Mouse (Mus musculus): ENCODE measurements around the gene Samd13.

The Samd13 gene

DNA sequence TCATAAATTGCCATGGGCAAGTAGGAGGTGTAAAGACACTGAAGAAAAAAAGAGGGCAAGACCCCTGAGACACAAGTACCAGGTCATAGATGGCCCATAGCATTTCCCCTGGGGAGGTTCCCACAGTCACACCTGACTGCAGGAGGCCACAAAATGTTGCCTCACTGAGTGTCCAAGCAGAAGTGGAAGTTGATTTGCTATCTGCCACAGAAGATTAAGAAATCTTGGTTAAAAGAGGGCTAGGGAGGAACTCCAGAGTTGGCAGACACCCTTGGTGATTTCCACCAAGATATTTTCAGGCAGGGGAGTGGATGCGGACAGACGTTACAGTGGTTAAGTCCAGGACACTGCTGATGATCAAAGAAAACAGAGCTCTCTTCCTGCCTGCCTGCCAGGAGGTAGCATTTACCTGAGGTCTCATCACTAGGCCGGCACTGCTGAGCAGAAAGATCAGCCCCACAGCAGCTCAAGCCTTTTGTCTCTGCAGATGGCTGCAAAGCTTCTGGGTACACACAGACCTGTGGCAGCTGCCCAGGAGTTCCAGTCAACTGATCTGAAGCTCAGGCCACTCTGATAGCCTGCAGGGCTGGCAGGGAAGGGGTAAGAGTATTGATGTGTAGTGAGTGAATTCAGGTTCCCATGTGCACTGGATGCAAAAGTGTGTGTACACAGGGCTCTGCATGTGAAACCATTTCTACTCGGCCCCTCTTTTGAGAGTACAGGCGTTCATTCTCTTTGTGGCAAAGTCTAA is 68.7 kb downstream of the Samd13 start:
- no peak for DNase-seq (ENCODE audit: extremely low spot score, low spot score)

DNA sequence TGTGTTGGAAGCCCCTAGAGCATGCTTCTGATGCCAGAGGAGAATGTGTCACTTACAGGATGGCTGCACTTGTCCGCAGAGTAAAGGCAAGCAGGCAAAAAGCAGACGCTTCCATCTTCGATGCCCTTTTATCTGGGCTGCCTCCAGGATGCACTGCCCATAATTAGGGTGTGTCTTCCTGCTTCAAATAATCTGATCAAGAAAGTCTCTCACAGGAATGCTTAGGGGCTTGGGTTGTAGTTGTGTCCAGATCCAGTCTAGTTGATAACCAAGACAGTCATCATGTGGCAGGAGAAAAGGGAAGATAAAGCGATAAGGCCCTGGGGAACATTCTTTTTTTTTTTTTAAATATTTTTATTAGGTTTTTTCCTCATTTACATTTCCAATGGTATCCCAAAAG is 69.9 kb downstream of the Samd13 start, which contains the start of gene Dnase2b:
Gene Dnase2b, minus strand, starts transcription at position 101 of the 400 bp plus-strand sequence.
- DNase-seq (ENCODE audit: extremely low spot score, low spot score), result no peak

DNA sequence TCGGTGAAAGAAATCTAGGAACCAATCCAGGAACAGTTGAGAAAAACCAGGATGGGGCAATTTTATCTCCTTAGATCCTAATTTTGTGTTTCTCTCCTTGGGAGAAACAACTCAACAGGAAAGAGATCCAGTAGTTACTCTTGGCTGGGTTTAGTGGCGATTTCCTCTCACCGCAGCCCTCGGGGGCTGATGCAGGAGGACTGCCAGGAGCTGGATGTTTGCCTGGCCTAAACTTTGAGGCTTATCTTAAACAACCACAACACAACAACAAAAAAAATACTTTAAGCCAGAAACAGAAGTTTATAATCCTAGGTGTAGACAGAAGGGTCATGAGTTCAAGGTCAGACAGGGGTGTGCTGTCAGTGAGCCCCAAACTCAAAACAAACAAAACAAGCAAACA is 73.6 kb downstream of the Samd13 start:
- no peak for DNase-seq (ENCODE audit: extremely low spot score, low spot score)

DNA sequence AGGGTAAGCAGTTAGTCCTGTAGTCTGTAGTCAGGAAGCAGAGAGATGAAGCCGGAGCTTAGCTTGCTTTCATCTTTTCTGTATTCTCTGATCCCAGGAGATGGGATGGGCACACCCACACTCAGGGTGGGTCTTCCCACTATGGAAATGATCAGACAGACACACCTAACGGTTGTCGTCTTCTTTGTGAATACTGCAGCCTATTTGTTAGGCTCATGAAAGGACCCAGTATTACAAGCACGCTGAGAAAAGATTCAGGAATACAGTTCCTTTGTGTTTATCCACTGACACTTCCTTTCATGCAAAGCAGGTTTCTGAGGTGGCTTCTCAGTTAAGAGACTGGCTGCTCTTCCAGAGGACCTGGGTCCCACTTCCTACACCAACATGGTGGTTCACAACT is 74.1 kb downstream of the Samd13 start:
- DNase-seq (ENCODE audit: extremely low spot score, low spot score), result no peak

DNA sequence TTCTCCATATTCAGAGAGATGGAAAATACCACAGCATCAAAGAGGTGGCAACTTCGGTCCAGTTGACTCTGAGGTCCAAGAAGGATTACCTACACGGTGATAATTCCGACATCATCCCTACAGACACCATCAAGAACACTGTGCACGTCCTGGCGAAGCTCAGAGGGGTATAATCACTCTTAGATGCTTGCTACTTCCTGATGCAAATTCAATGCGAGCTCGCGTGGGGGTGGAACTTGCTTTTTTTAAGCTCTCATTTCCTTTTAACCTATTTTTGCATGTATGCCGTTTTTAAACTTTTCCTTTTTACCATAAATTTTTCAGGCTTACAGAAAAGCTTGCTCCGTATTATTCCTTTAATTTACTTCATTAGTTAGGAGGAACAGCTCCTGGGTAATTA is 75.1 kb downstream of the Samd13 start:
- no peak for DNase-seq (ENCODE audit: extremely low spot score, low spot score)

DNA sequence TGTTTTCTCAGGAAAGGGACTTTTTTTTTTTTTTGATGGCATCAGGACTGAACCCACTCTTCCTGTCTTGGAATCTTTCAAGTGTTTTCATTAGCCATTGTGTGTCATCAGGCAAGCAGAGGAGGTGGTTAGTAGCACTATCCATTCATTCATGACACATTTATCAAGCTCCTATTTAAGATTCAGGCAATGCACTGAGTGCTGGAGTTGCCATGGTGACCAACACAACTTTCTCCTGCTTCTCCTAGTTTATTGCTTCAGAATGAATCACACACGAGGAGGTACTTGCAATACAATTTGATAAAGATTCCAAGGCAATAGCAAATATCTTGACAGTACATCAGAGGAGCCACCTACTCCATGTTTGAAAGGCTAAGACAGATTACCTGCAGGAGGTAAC is 78.0 kb downstream of the Samd13 start:
- DNase-seq (ENCODE audit: extremely low spot score, low spot score), result no peak

DNA sequence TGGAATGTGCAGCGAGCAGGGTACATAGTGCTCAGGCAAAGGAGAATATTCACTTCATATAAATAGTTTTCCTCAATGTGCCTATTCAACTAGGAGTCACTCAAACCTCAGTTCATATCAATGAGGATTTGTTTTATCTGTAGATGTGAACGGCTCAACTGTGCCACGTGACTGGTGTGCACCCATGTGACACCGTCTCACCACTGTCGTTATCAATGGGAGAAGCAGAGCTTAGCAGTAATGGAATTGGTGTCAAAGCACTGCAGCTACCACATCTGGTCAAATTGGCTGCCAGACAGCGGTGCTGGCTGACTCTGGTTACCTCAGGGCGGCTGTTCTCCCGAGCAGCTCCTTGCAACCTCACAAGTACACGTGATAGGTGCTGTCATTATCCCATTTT is 80.7 kb downstream of the Samd13 start:
- no peak for DNase-seq (ENCODE audit: extremely low spot score, low spot score)

DNA sequence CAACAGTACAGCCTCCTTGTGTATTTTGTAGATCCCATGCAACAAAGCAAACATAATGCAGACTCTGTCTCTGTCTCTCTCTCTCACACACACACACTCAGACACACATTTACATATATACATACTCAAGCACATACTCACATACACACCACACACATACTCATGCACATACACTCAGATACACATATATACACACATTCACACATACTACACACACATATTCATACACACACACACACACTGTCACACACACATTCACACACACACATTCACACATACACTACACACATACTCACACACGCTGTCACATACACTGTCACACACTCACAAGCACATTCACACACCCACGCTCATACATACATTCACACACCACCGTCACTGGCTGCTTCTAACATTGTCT is 82.9 kb downstream of the Samd13 start:
- DNase-seq (ENCODE audit: extremely low spot score, low spot score), result no peak

DNA sequence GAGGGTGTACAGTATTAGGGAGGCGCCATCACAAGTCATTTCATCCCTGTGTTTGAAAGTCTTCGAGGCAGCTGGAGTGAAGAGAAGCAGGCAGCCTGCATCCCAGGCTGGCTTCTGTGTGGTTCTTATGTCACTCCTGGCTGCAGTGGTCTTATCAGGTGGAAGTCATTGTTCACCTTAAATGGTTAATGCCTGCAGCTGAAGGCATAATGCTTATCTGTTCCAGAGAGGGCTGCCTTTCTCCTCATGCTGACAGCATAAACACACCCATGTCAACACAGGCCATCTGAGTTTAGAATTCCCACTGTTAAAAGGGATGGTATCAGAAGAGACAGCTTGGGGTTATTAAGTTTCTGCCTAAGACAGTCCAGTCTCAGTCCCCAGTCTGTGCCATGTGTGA is 84.2 kb downstream of the Samd13 start:
- DNase-seq (ENCODE audit: extremely low spot score, low spot score), result no peak

DNA sequence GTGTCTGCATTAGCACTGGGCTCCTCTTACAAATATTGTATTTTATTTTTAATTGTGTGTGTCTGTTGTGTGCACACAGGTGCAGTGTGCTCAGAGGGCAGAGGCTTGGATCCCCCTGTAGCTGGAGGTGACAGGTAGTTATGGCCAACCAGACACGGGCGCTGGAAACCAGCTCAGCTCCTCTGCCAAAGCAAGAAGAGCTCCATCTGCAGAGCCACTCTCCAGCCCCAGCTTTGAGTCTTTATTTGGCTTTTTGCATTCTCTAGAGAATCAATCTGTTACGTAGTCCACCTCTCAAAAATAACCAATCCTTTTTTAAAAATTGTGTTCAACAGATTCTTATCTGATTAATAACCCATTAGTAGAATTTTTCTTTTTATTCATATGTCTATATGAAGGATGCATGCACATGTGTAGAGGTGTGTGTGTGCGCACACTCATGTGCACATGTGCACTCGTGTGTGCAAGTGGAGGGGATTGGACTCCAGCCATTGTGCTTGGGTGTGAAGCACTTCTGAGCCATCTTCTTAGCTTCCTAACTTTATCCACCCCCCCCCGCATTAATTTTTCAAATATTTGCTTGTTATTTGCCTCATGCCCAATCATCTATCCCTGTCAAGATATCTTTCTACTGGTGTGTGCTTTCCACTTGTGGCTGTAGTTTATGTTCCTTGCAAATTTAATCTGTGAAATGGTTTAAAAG is 86.0 kb downstream of the Samd13 start:
- no peak for DNase-seq (ENCODE audit: extremely low spot score, low spot score)

DNA sequence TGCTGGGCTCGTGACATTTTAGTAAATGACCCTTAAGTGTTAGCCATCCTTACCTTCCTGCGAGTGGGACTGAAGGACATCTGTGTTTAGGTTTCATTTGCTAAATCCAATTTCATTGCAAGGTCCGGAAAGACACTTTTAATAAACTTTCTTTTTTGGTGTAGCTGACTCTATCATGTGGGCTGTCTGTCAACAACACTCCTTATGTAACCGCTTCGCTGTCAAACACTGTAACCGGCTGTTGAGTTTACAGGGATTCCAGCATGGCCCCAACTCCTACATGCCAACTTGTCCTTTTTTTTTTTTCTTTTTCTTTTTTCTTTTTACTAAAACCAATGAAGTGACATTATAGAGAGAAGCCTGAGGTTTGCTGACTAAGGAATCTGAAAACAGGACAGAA is 87.0 kb downstream of the Samd13 start:
- no peak for DNase-seq (ENCODE audit: extremely low spot score, low spot score)

DNA sequence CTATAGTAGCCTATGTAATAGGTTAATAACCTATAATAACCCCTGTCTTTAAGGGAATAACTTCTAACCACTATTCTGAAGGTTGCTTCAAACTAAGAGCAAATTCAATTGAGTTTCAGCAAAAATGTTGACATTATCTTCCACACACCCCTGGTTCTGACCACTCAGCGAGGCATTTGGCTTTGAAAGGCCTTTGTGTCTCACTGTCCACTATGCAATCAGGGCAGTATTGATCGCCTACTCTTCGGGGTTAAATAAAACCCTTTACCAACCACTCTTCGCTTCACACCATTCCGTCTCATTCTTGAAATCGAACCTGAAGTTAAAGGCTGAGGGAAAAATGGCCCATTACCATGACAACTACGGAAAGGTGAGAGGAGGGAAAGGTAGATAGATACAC is 88.5 kb downstream of the Samd13 start:
- DNase-seq (ENCODE audit: extremely low spot score, low spot score), result no peak

DNA sequence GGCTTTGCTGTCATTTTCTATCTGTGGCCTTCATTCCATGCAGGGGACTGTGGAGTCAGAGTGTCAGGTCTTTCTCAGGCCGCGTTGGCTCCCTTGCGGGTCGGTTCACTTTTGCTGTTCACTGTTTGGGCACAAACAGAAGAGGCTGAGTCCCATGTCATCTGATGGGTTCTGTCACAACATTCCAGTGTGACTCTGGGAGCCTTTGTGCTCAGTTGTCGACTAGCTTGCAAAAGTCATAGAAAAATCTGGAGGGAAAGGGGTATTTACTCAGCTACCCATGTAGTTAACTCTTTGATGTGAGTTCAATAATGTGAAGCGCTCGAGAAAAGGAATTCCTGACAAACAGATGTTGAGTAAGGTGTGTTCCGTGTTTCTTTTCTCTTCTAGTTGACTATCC is 89.0 kb downstream of the Samd13 start:
- no peak for DNase-seq (ENCODE audit: extremely low spot score, low spot score)

DNA sequence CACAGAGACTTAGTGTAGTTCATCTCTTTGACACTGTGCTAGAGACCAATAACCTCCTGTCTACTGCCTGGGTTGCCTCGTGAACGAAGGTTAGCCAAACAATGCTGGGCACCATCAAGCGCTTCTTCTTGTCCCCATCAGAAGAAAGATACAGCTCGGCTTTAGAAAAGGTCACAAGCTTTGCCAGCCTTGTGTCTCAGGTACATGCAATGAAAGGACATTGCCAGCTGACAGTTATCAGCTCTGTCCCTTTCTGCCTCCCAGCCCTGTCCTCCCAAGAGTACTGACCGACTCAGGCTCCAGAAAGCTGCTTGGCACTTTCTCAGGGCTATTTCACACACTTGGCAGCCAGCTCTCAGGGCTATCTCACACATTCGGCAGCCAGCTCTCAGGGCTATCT is 90.0 kb downstream of the Samd13 start:
- DNase-seq (ENCODE audit: extremely low spot score, low spot score), result no peak

All from neural tube, embryonic 10.5 days (tissue).